Mouse (Mus musculus): ENCODE measurements around the gene Polg2. TPM values are rescaled to one million over a fixed set of nuclear protein-coding genes. Genes with fewer than 3 reads are reported as not detected.
"Not testable (repeated sequence)": the region's sequence is repeated elsewhere in the genome, so short reads cannot be mapped to it uniquely, and the experiment has no call there.

The Polg2 gene
- polyA plus RNA-seq, 1 experiment from 2014 or later, result 1.2 TPM

- 87% methylated on average over 2 of the region's 2 CpGs for WGBS (ENCODE audit: missing documents)
- Histone ChIP-seq H3K4me3 (ENCODE audit: inconsistent target) (no peak overlapping the region), H3K79me2 (ENCODE audit: inconsistent target) (no peaks in the 10 kb centered on the region), H3K27ac (no peak overlapping the region), H3K36me3 (ENCODE audit: inconsistent target) (peaks cover 43% of the 10 kb centered on the region; the same call in 1 of the 2 replicates)
Measured at GRCm38 (mm10) chr11:106815331-106815730, 36.0 kb upstream of the Polg2 start.

GRCm38 (mm10) chr11:106814601-106815320 lies 35.4 kb upstream of the Polg2 start:
- 86% methylated on average over 14 of the region's 14 CpGs for WGBS (ENCODE audit: missing documents)
- H3K36me3 ChIP-seq (ENCODE audit: inconsistent target), result peaks cover 48% of the 10 kb centered on the region; the same call in 1 of the 2 replicates
- H3K27ac ChIP-seq, result no peak overlapping the region
- H3K4me3 ChIP-seq (ENCODE audit: inconsistent target), result no peak overlapping the region
- no peaks in the 10 kb centered on the region for H3K79me2 ChIP-seq (ENCODE audit: inconsistent target)

- WGBS (ENCODE audit: missing documents), result 96% methylated on average over 7 of the region's 7 CpGs
- no peak overlapping the region for H3K27ac ChIP-seq
- H3K4me3 ChIP-seq (ENCODE audit: inconsistent target), result no peak overlapping the region
- H3K79me2 ChIP-seq (ENCODE audit: inconsistent target), result no peaks in the 10 kb centered on the region
- H3K36me3 ChIP-seq (ENCODE audit: inconsistent target), result peaks cover 58% of the 10 kb centered on the region; the same call in 1 of the 2 replicates
Measured at GRCm38 (mm10) chr11:106812410-106813136, 33.2 kb upstream of the Polg2 start.

GRCm38 (mm10) chr11:106807442-106807841 lies 28.1 kb upstream of the Polg2 start:
- H3K27ac ChIP-seq; H3K79me2 ChIP-seq (ENCODE audit: inconsistent target); H3K4me3 ChIP-seq (ENCODE audit: inconsistent target): not testable (repeated sequence)
- H3K36me3 ChIP-seq (ENCODE audit: inconsistent target), result peaks cover 58% of the 10 kb centered on the region; the same call in 1 of the 2 replicates
- WGBS (ENCODE audit: missing documents), result no CpG with 5 or more reads among the region's 1 CpGs

GRCm38 (mm10) chr11:106802069-106802627 lies 22.8 kb upstream of the Polg2 start:
- Histone ChIP-seq H3K36me3 (ENCODE audit: inconsistent target) (peaks cover 66% of the 10 kb centered on the region), H3K79me2 (ENCODE audit: inconsistent target) (no peaks in the 10 kb centered on the region), H3K27ac (no peak overlapping the region), H3K4me3 (ENCODE audit: inconsistent target) (no peak overlapping the region)
- WGBS (ENCODE audit: missing documents), result 93% methylated on average over 10 of the region's 10 CpGs

- H3K79me2 ChIP-seq (ENCODE audit: inconsistent target), result peaks cover 20% of the 10 kb centered on the region
- H3K27ac ChIP-seq, result no peak overlapping the region
- peaks cover 50% of the 10 kb centered on the region for H3K36me3 ChIP-seq (ENCODE audit: inconsistent target)
- H3K4me3 ChIP-seq (ENCODE audit: inconsistent target), result no peak overlapping the region
- 88% methylated on average over 9 of the region's 9 CpGs for WGBS (ENCODE audit: missing documents)
Measured at GRCm38 (mm10) chr11:106795679-106796078, 16.3 kb upstream of the Polg2 start.

GRCm38 (mm10) chr11:106793846-106794245 lies 14.5 kb upstream of the Polg2 start:
- H3K4me3 ChIP-seq (ENCODE audit: inconsistent target), result no peak overlapping the region
- WGBS (ENCODE audit: missing documents), result 77% methylated on average over 4 of the region's 4 CpGs
- H3K27ac ChIP-seq, result no peak overlapping the region
- H3K36me3 ChIP-seq (ENCODE audit: inconsistent target), result peaks cover 33% of the 10 kb centered on the region; the same call in 1 of the 2 replicates
- H3K79me2 ChIP-seq (ENCODE audit: inconsistent target), result peaks cover 33% of the 10 kb centered on the region

GRCm38 (mm10) chr11:106789649-106790048 lies 10.3 kb upstream of the Polg2 start:
- Histone ChIP-seq H3K79me2 (ENCODE audit: inconsistent target) (peaks cover 69% of the 10 kb centered on the region), H3K36me3 (ENCODE audit: inconsistent target) (peaks cover 31% of the 10 kb centered on the region; the same call in 1 of the 2 replicates), H3K4me3 (ENCODE audit: inconsistent target) (peak overlapping the region; percentile 88), H3K27ac (peak overlapping the region; percentile 91)
- 3% methylated on average over 6 of the region's 6 CpGs for WGBS (ENCODE audit: missing documents)

GRCm38 (mm10) chr11:106788775-106789459 lies 9.6 kb upstream of the Polg2 start, which contains the start of the genes Ddx5 and Cep95:
Gene Ddx5 (minus strand): TSS chr11:106789185.
Gene Cep95 (plus strand): TSS chr11:106789252.
- Histone ChIP-seq H3K36me3 (ENCODE audit: inconsistent target) (peaks cover 32% of the 10 kb centered on the region), H3K79me2 (ENCODE audit: inconsistent target) (peaks cover 76% of the 10 kb centered on the region), H3K4me3 (ENCODE audit: inconsistent target) (peak within 1 kb of the TSS; percentile 93), H3K27ac (peak within 1 kb of the TSS; percentile 91)
- whole genome bisulfite sequencing (ENCODE audit: missing documents), result under 1% methylated on average over 58 of the region's 58 CpGs

GRCm38 (mm10) chr11:106788026-106788774 lies 8.9 kb upstream of the Polg2 start:
- peaks cover 83% of the 10 kb centered on the region for H3K79me2 ChIP-seq (ENCODE audit: inconsistent target)
- peak overlapping the region; percentile 91 for H3K27ac ChIP-seq
- H3K36me3 ChIP-seq (ENCODE audit: inconsistent target), result peaks cover 39% of the 10 kb centered on the region
- 1% methylated on average over 49 of the region's 79 CpGs for WGBS (ENCODE audit: missing documents)
- peak overlapping the region; percentile 93 for H3K4me3 ChIP-seq (ENCODE audit: inconsistent target)

GRCm38 (mm10) chr11:106787131-106788025 lies 8.0 kb upstream of the Polg2 start:
- Histone ChIP-seq H3K27ac (peak overlapping the region; percentile 87), H3K79me2 (ENCODE audit: inconsistent target) (peaks cover 88% of the 10 kb centered on the region), H3K4me3 (ENCODE audit: inconsistent target) (peak overlapping the region; percentile 93), H3K36me3 (ENCODE audit: inconsistent target) (peaks cover 40% of the 10 kb centered on the region)
- WGBS (ENCODE audit: missing documents), result under 1% methylated on average over 46 of the region's 65 CpGs

- Histone ChIP-seq H3K4me3 (ENCODE audit: inconsistent target) (no peak overlapping the region), H3K36me3 (ENCODE audit: inconsistent target) (peaks cover 57% of the 10 kb centered on the region), H3K79me2 (ENCODE audit: inconsistent target) (peaks cover 78% of the 10 kb centered on the region), H3K27ac (no peak overlapping the region)
- WGBS (ENCODE audit: missing documents), result 57% methylated on average over 1 of the region's 1 CpGs
Measured at GRCm38 (mm10) chr11:106785043-106785442, 5.7 kb upstream of the Polg2 start.

GRCm38 (mm10) chr11:106784476-106784875 lies 5.1 kb upstream of the Polg2 start:
- Histone ChIP-seq H3K36me3 (ENCODE audit: inconsistent target) (peaks cover 57% of the 10 kb centered on the region), H3K79me2 (ENCODE audit: inconsistent target) (peaks cover 73% of the 10 kb centered on the region), H3K27ac (no peak overlapping the region), H3K4me3 (ENCODE audit: inconsistent target) (no peak overlapping the region)
- 82% methylated on average over 1 of the region's 2 CpGs for WGBS (ENCODE audit: missing documents)
